In the genomic region with DNA sequence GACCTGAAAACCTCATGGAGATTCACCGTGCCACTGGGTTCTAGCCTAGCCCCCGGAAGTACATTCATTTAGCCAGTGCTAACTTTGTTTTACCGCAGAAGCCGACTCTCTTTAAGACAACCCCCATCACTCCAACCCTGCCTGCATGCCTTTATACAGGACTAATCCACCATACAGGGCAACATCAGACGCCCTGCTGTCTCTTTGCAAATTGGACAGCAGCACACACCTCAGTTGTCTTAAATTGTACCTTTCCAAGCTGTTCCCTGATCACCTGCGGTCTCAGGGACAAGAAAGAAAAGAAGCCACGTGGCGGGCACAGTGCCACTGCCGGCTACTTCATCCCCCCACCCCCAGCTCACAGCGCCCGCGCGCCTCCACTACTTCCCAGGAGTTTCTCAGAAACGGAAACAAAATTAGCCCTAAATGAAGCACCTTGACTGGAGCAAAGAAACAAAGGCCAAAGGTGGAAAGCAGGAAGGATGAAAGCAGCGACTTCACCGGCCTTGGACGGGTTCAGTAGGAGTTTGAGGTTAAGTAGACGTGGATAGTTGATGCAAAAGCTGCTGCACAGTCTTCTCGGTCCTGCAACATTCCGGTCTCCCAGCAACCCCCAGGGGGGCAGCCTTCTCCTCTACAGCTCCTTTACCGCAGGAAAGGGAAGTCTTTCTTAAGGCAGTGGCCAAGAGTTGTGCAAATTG, we compare ENCODE assay signal across 8 mouse cellular contexts.
DNase-seq lines count a peak whose midpoint lies in the region; ATAC-seq and TF ChIP-seq lines count a peak whose summit lies in the region.

No protein-coding gene starts in this region.

- H3K27ac ChIP-seq in kidney, embryonic 16.5 days (ENCODE audit: low read length), result peak overlapping the region; percentile 89
- peak overlapping the region; percentile 43; the same call in 1 of the 2 replicates for H3K27ac ChIP-seq in midbrain, embryonic 10.5 days (replicated peaks)

- H3K4me1 ChIP-seq in lung, adult 2 months (ENCODE audit: control insufficient read depth, insufficient read depth, low read length), result no peaks in the 10 kb centered on the region; the same call in 1 of the 2 replicates
- H3K4me1 ChIP-seq in kidney, embryonic 16.5 days (ENCODE audit: insufficient read depth, low read length), result peaks cover 19% of the 10 kb centered on the region
- H3K4me1 ChIP-seq in midbrain, embryonic 10.5 days, result peaks cover 24% of the 10 kb centered on the region

- H3K9ac ChIP-seq in kidney, embryonic 16.5 days (replicated peaks; ENCODE audit: low read length), result peak overlapping the region; percentile 42

- WGBS in lung, adult 2 months, result 13% methylated on average over 21 of the region's 21 CpGs
- 11% methylated on average over 21 of the region's 21 CpGs for WGBS in kidney, embryonic 16.5 days
- WGBS in midbrain, embryonic 10.5 days, result 6% methylated on average over 21 of the region's 21 CpGs

- H3K4me3 ChIP-seq in lung, adult 2 months (replicated peaks; ENCODE audit: extremely low read depth, low read depth, low read length), result no peak overlapping the region
- peak overlapping the region; percentile 44 for H3K4me3 ChIP-seq in kidney, embryonic 16.5 days (ENCODE audit: low read length)
- peak overlapping the region; percentile 36 for H3K4me3 ChIP-seq in midbrain, embryonic 10.5 days

- no peak for TF ChIP-seq CTCF in lung, adult 2 months (IDR thresholded peaks at IDR 0.05; ENCODE audit: insufficient read depth, low read length)

- no peaks in the 10 kb centered on the region for H3K27me3 ChIP-seq in kidney, embryonic 16.5 days (ENCODE audit: insufficient read depth, low read length)
- peaks cover 49% of the 10 kb centered on the region for H3K27me3 ChIP-seq in midbrain, embryonic 10.5 days (ENCODE audit: low read depth, poor library complexity, severe bottlenecking)

- DNase-seq in lung, adult 2 months, result peak; percentile 24
- no peak for DNase-seq in lung, postnatal 10 days
- DNase-seq in midbrain, embryonic 10.5 days (ENCODE audit: low spot score), result peak; percentile 53
- DNase-seq in B cell, adult 2 months, result no peak
- DNase-seq in frontal cortex, adult 2 months (ENCODE audit: extremely low spot score in 1 of 2, low spot score in 1 of 2), result no peak

- TF ChIP-seq POLR2A in lung, adult 2 months (IDR thresholded peaks at IDR 0.05; ENCODE audit: borderline replicate concordance, extremely low read depth, low read depth, low read length), result no peak

- peak; percentile 63 for ATAC-seq in granulocyte monocyte progenitor cell, adult 5-6 weeks (replicated peaks; ENCODE audit: poor library complexity, severe bottlenecking)
- peak; percentile 79; the same call in 1 of the 2 replicates for ATAC-seq in kidney, embryonic 16.5 days (ENCODE audit: low FRiP score, low TSS enrichment)
- ATAC-seq in erythroblast, adult 5-6 weeks (replicated peaks; ENCODE audit: low FRiP score, poor library complexity, severe bottlenecking), result no peak

- H3K9me3 ChIP-seq in kidney, embryonic 16.5 days (ENCODE audit: low read length), result no peaks in the 10 kb centered on the region
- no peaks in the 10 kb centered on the region for H3K9me3 ChIP-seq in midbrain, embryonic 10.5 days (replicated peaks)

- peak overlapping the region; percentile 71 for H3K4me2 ChIP-seq in kidney, embryonic 16.5 days (replicated peaks; ENCODE audit: low read depth, low read length)

- H3K36me3 ChIP-seq in kidney, embryonic 16.5 days (ENCODE audit: insufficient read depth, low read length), result no peaks in the 10 kb centered on the region
- H3K36me3 ChIP-seq in midbrain, embryonic 10.5 days, result no peaks in the 10 kb centered on the region

Comparison
In these comparisons a context has a peak if more than half of its experiments do, and no peak if none do; other contexts are left out.
1. DNase-seq: peak in lung, adult 2 months (single experiment) and midbrain, embryonic 10.5 days (single experiment); none in lung, postnatal 10 days (single experiment), B cell, adult 2 months (0 of 2) and frontal cortex, adult 2 months (0 of 2).